Mouse (Mus musculus) liver, embryonic 11.5 days (tissue): ENCODE results near the gene Tesk1. TPM values are rescaled to one million over a fixed set of nuclear protein-coding genes. Genes with fewer than 3 reads are reported as not detected.

ENCODE experiments used
- ATAC-seq: fragments of 200-750 bp; cut with Nextera tagmentation; replicated peaks from 2 replicates; pipeline ENCODE4 v1.8.0; 2017; ENCODE audit warnings: moderate number of reproducible peaks, mild to moderate bottlenecking, moderate TSS enrichment, moderate library complexity; ENCODE audit not compliant: low FRiP score
- DNase-seq: peaks from one replicate; pipeline ENCODE4 v3.0.0-alpha.2; 2017; ENCODE audit warnings: low spot score
- H3K27ac ChIP-seq: fragments of 300-500 bp; sonication (generic); 2 replicates; pipeline ENCODE4 v1.5.1; 2014; ENCODE audit warnings: mild to moderate bottlenecking, low read depth, low read length, control low read depth
- H3K27me3 ChIP-seq: fragments of 300-500 bp; sonication (generic); replicated peaks from 2 replicates; pipeline ENCODE4 v1.6.1; 2014; ENCODE audit warnings: low read length, mixed read lengths; ENCODE audit not compliant: control insufficient read depth, insufficient read depth
- H3K36me3 ChIP-seq: fragments of 300-500 bp; sonication (generic); 2 replicates; pipeline ENCODE4 v1.6.1; 2014; ENCODE audit warnings: mild to moderate bottlenecking, low read length, moderate library complexity, mixed read lengths; ENCODE audit not compliant: control insufficient read depth, insufficient read depth
- H3K4me1 ChIP-seq: fragments of 300-500 bp; sonication (generic); replicated peaks from 2 replicates; pipeline ENCODE4 v1.6.1; 2014; ENCODE audit warnings: low read length, mixed read lengths; ENCODE audit not compliant: control insufficient read depth, insufficient read depth
- H3K4me2 ChIP-seq: fragments of 300-500 bp; sonication (generic); 2 replicates; pipeline ENCODE4 v1.6.1; 2014; ENCODE audit warnings: mild to moderate bottlenecking, control low read depth, moderate library complexity
- H3K4me3 ChIP-seq: fragments of 300-500 bp; sonication (generic); 2 replicates; pipeline ENCODE4 v1.5.1; 2014; ENCODE audit warnings: low read depth, low read length, control low read depth
- H3K9ac ChIP-seq: fragments of 300-500 bp; sonication (generic); 2 replicates; pipeline ENCODE4 v1.6.1; 2014; ENCODE audit warnings: low read depth, low read length, control low read depth
- H3K9me3 ChIP-seq: fragments of 300-500 bp; sonication (generic); 2 replicates; pipeline ENCODE4 v1.6.1; 2016; ENCODE audit warnings: low read length, inconsistent platforms, mixed read lengths; ENCODE audit not compliant: control insufficient read depth
- WGBS: fragments of 180-500 bp; shearing (Covaris S2); extraction: QIAGEN DNeasy Blood & Tissue Kit; methylation state at CpG from one replicate; pipeline ENCODE4 v1.1.7; 2014; 5-methylcytosine and 5-hydroxymethylcytosine counted together
- polyA plus RNA-seq: library from polyadenylated mRNA; unstranded; fragments of >200 nt; fragmentation: Nextera tagmentation; extraction: Ambion mirVana; gene quantifications from 2 replicates; pipeline ENCODE4 v1.2.1, GENCODE M21; 2014

Gene Tesk1
- polyA plus RNA-seq, 1 experiment from 2014 or later: 4.3 TPM

- H3K4me2 ChIP-seq: no peak overlapping the region
- H3K27me3 ChIP-seq: no peaks in the 10 kb centered on the region
- no peak overlapping the region for H3K4me3 ChIP-seq
- no peaks in the 10 kb centered on the region for H3K36me3 ChIP-seq
- no peaks in the 10 kb centered on the region; the same call in 1 of the 2 replicates for H3K4me1 ChIP-seq
- ATAC-seq (no peak), DNase-seq (no peak)
- H3K27ac ChIP-seq: no peak overlapping the region
- H3K9me3 ChIP-seq: no peaks in the 10 kb centered on the region
- no peak overlapping the region for H3K9ac ChIP-seq
- 92% methylated on average over 3 of the region's 3 CpGs for WGBS
These were observed 47.9 kb downstream of the Tesk1 start for GRCm38 (mm10) chr4:43489611-43490010.

- 71% methylated on average over 5 of the region's 5 CpGs for WGBS
- Histone ChIP-seq H3K9me3 (no peaks in the 10 kb centered on the region), H3K4me3 (no peak overlapping the region), H3K27ac (no peak overlapping the region), H3K36me3 (no peaks in the 10 kb centered on the region; the same call in 1 of the 2 replicates), H3K9ac (no peak overlapping the region), H3K4me1 (peaks cover 3% of the 10 kb centered on the region), H3K27me3 (no peaks in the 10 kb centered on the region), H3K4me2 (0 out of 2 replicates have a peak overlapping the region, but pooled peaks have one; percentile 0)
- DNase-seq (no peak), ATAC-seq (no peak)
These were observed 49.1 kb downstream of the Tesk1 start for GRCm38 (mm10) chr4:43490801-43491200.

GRCm38 (mm10) chr4:43492101-43492820 is 50.5 kb downstream of the Tesk1 start:
- peaks cover 3% of the 10 kb centered on the region for H3K4me1 ChIP-seq
- H3K9me3 ChIP-seq: no peaks in the 10 kb centered on the region
- ATAC-seq (no peak), DNase-seq (no peak)
- no peaks in the 10 kb centered on the region for H3K27me3 ChIP-seq
- peak overlapping the region; percentile 20 for H3K4me3 ChIP-seq
- H3K36me3 ChIP-seq: peaks cover 5% of the 10 kb centered on the region; the same call in 1 of the 2 replicates
- H3K4me2 ChIP-seq: peak overlapping the region; percentile 54
- no peak overlapping the region for H3K27ac ChIP-seq
- 44% methylated on average over 12 of the region's 12 CpGs for WGBS
- no peak overlapping the region for H3K9ac ChIP-seq

GRCm38 (mm10) chr4:43492821-43493185 is 51.1 kb downstream of the Tesk1 start, which contains the start of gene Ccdc107:
TSS of gene Ccdc107 (plus strand) at chr4:43492900.
- peaks cover 8% of the 10 kb centered on the region; the same call in 1 of the 2 replicates for H3K36me3 ChIP-seq
- no peaks in the 10 kb centered on the region for H3K27me3 ChIP-seq
- peak within 1 kb of the TSS; percentile 77 for H3K9ac ChIP-seq
- peak within 1 kb of the TSS; percentile 66 for H3K27ac ChIP-seq
- no peaks in the 10 kb centered on the region for H3K9me3 ChIP-seq
- H3K4me2 ChIP-seq: peak within 1 kb of the TSS; percentile 66
- peaks cover 4% of the 10 kb centered on the region for H3K4me1 ChIP-seq
- under 1% methylated on average over 25 of the region's 25 CpGs for WGBS
- ATAC-seq: peak; percentile 97
- DNase-seq: peak; percentile 88
- peak within 1 kb of the TSS; percentile 69 for H3K4me3 ChIP-seq

- 0% methylated on average over 47 of the region's 47 CpGs for WGBS
These were observed 51.6 kb downstream of the Tesk1 start for GRCm38 (mm10) chr4:43493186-43493845.

GRCm38 (mm10) chr4:43493846-43494240 is 52.1 kb downstream of the Tesk1 start:
- no peaks in the 10 kb centered on the region for H3K27me3 ChIP-seq
- H3K9ac ChIP-seq: peak overlapping the region; percentile 77
- no peak for DNase-seq
- H3K36me3 ChIP-seq: peaks cover 8% of the 10 kb centered on the region; the same call in 1 of the 2 replicates
- ATAC-seq: no peak
- H3K9me3 ChIP-seq: no peaks in the 10 kb centered on the region
- peak overlapping the region; percentile 66; the same call in 1 of the 2 replicates for H3K27ac ChIP-seq
- H3K4me3 ChIP-seq: peak overlapping the region; percentile 69
- H3K4me2 ChIP-seq: peak overlapping the region; percentile 66
- H3K4me1 ChIP-seq: peaks cover 15% of the 10 kb centered on the region
- 1% methylated on average over 9 of the region's 9 CpGs for WGBS

More at GRCm38 (mm10) chr4:43493186-43493845, 51.6 kb downstream of the Tesk1 start:
- Histone ChIP-seq H3K4me3 (peak overlapping the region; percentile 69), H3K9me3 (no peaks in the 10 kb centered on the region), H3K27ac (peak overlapping the region; percentile 66), H3K36me3 (peaks cover 8% of the 10 kb centered on the region; the same call in 1 of the 2 replicates), H3K9ac (peak overlapping the region; percentile 77), H3K4me2 (peak overlapping the region; percentile 66), H3K4me1 (peaks cover 9% of the 10 kb centered on the region), H3K27me3 (no peaks in the 10 kb centered on the region)
- peak; percentile 82 for ATAC-seq
- peak; percentile 96 for DNase-seq

- WGBS: 65% methylated on average over 6 of the region's 6 CpGs
- H3K27ac ChIP-seq: no peak overlapping the region
These were observed 54.8 kb downstream of the Tesk1 start for GRCm38 (mm10) chr4:43496587-43496986.

GRCm38 (mm10) chr4:43497405-43497804 is 55.7 kb downstream of the Tesk1 start:
- H3K9ac ChIP-seq: no peak overlapping the region

More at GRCm38 (mm10) chr4:43496587-43496986, 54.8 kb downstream of the Tesk1 start:
- Histone ChIP-seq H3K27me3 (no peaks in the 10 kb centered on the region), H3K9me3 (no peaks in the 10 kb centered on the region), H3K9ac (no peak overlapping the region), H3K36me3 (peaks cover 8% of the 10 kb centered on the region; the same call in 1 of the 2 replicates), H3K4me2 (no peak overlapping the region), H3K4me1 (peaks cover 16% of the 10 kb centered on the region), H3K4me3 (no peak overlapping the region)
- ATAC-seq (no peak), DNase-seq (no peak)

More at GRCm38 (mm10) chr4:43497405-43497804, 55.7 kb downstream of the Tesk1 start:
- Histone ChIP-seq H3K4me2 (peak overlapping the region; percentile 70), H3K27me3 (no peaks in the 10 kb centered on the region), H3K4me3 (no peak overlapping the region), H3K36me3 (peaks cover 8% of the 10 kb centered on the region; the same call in 1 of the 2 replicates), H3K9me3 (no peaks in the 10 kb centered on the region), H3K27ac (no peak overlapping the region), H3K4me1 (peaks cover 16% of the 10 kb centered on the region)
- ATAC-seq (no peak), DNase-seq (no peak)
- WGBS: 93% methylated on average over 8 of the region's 8 CpGs
